Mouse (Mus musculus): ENCODE measurements around the gene Hrc.

- TF ChIP-seq GATA1 (IDR thresholded peaks at IDR 0.05; ENCODE audit: low read length) (no peak), TAL1 (IDR thresholded peaks at IDR 0.05; ENCODE audit: low read length) (no peak)
These were observed at the start of gene Hrc for GRCm38 (mm10) chr7:45335056-45335455.
